Mouse (Mus musculus): ENCODE measurements around the gene Itpr2. TPM values are rescaled to one million over a fixed set of nuclear protein-coding genes. Genes with fewer than 3 reads are reported as not detected.

The Itpr2 gene
- total RNA-seq, 2 experiments from 2014 or later, result 5.4 to 7.2 TPM

DNA sequence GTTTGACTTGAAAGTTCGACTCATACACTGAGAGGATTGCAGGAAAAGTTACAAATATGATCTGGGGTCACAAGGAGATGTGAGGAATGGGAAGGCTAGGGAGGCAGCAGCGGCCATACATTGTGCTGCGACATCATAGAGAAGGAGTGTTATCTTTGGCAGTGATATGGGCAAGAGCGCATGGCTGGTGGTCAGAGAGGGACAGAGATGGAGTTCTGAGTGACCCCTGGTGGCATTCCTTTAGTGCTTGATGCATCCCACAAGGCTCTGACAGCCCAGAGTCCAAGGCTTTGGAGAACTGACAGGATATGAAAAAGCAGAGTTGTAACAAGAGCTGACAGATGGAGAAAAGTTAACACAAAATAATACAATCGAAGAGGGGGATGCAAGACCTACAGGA lies 334.8 kb downstream of the Itpr2 start:
- DNase-seq (ENCODE audit: low spot score), result no peak

- DNase-seq (ENCODE audit: low spot score), result no peak
These were observed 342.4 kb downstream of the Itpr2 start for GRCm38 (mm10) chr6:146159641-146160040.

DNA sequence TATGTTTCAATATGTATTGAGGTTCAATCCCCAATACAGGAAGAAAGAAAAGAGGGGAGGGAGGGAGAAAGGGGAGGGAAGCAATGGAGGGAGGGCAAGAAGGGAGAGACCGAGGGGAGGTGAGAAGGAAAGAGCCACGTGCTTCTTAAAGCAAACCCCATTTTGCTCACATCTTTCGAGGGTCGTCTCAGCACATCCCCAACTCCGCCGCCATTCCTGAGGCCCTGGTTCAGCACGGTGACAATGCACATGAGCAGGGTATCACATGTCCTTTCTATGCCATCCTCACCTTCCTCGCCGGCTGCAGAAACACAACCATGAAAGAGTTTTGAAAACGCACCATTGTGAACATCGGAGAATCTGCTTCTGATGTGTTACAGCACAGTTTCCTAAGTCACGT lies 343.3 kb downstream of the Itpr2 start:
- DNase-seq (ENCODE audit: low spot score), result no peak

- no peak for DNase-seq (ENCODE audit: low spot score)
These were observed 344.0 kb downstream of the Itpr2 start for GRCm38 (mm10) chr6:146157983-146158535.

- no peak for DNase-seq (ENCODE audit: low spot score)
These were observed 344.9 kb downstream of the Itpr2 start for GRCm38 (mm10) chr6:146157099-146157498.

- DNase-seq (ENCODE audit: low spot score), result no peak
These were observed 345.5 kb downstream of the Itpr2 start for GRCm38 (mm10) chr6:146156536-146156935.

DNA sequence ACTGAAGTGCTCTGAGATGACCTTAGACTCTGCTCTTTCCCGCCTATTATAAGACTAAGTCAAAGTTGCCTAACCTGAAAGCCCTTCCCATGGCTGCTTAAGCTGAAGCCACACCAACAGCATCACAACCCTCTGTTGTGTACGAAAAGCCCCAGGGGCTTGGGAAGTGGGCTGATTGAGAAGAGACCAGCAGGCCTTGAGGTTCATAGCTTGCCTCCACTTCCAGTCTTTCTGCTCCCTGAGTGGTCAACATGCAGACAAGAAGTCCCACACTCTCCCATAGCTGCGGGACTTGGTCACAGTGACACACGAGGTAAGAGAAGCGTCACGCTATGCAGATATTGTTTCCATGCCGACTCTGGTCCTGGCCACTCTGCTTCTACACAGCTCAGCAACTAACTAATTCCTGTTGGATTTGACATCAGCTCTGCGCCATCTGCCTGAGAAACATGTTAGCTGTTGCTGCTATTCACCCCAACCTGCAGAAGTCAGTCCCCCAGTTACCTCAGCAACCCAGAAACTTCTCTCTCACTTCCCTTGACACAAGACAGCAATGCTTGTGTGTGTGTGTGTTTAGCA lies 346.8 kb downstream of the Itpr2 start:
- DNase-seq (ENCODE audit: low spot score), result no peak

- DNase-seq (ENCODE audit: low spot score), result no peak
These were observed 349.2 kb downstream of the Itpr2 start for GRCm38 (mm10) chr6:146152843-146153242.

DNA sequence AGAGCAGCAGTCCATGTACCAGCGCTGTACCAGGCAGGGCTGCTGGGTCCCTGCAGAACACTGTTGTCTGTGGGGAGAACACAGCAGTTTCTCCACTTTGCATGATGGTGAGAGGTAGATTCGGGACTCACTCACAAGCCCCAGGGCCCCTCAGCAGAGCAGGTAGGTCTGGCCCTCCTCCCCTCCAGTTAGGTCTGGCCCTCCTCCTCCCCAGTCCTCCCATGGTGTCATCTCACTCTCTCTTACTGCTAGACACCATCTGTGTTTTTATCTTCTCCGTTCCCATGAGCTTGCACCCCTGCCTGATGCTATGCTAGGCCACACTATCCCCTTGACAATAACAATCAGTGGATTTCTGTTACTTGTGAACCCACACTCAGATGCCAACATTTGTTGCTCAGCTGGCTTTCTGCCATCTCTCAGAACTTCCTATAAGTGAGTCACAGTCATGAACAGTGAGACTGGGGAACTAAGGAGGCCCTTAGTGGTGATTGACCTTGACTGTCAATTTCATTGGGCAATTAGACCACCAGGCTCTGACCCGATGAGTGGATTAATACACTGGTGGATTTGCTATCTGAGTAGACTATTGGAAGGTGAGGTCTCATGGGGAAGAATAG lies 360.9 kb downstream of the Itpr2 start:
- DNase-seq (ENCODE audit: low spot score), result no peak

DNA sequence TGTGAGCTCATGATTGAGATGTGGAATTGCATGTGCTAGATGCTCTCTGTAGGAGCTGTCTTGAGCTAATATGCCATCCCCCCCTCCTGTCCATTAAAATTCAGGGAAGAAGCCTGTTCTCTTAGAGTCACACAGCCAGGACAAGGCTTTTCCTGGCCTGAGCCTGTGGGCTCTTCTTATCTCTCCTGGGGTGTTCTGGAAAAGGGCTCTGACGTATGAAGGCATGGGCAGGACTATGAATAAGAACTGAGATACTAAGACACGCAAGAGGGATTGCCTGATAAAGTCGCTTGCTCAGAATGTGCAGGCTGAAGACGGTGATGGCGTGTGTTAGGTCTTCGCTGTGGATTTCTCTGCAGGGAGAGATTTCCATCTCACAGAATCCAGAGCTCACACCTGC lies 361.9 kb downstream of the Itpr2 start:
- no peak for DNase-seq (ENCODE audit: low spot score)

GRCm38 (mm10) chr6:146136646-146137045 lies 365.4 kb downstream of the Itpr2 start:
- no peak for DNase-seq (ENCODE audit: low spot score)

DNA sequence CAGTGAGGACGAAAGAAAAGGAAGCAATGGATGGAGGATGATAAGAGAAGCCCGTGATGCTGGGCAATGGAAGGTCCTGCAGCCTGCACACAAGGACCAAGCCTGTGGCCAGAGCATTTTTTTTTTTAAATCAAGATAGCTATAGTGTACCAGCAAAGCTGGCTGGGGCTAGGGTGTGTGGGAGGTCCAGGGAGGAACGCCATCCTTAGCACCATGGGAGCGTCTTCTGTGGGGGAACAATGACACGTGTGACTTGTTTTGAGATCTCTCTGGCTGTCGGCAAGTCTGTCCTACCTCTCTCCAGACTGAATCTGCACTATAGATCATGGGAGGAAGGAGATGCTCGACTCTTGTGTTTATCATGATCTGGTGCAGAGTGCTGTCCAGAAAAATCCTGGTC lies 365.8 kb downstream of the Itpr2 start:
- no peak for DNase-seq (ENCODE audit: low spot score)

GRCm38 (mm10) chr6:146135291-146135690 lies 366.7 kb downstream of the Itpr2 start:
- no peak for DNase-seq (ENCODE audit: low spot score)

DNA sequence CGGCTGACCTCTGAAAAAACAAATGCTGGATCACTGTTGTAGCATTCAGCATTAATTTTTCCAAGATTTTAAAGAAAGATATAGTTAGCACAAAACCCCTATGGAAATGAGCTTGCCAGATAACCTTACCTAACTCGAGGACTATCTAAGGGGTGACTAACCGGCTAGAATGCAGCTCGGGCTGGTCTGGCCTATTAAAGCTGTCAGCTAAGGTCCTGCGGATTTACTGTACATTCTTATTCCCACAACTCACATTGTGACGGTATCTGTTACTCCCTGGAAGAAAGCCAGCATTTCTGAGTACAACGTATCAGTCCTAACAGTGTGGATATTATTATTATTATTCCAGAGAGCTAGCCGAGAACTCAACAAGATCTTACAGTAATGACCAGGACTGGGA lies 368.1 kb downstream of the Itpr2 start:
- no peak for DNase-seq (ENCODE audit: low spot score)

- no peak for DNase-seq (ENCODE audit: low spot score)
These were observed 373.0 kb downstream of the Itpr2 start for GRCm38 (mm10) chr6:146129066-146129465.

DNA sequence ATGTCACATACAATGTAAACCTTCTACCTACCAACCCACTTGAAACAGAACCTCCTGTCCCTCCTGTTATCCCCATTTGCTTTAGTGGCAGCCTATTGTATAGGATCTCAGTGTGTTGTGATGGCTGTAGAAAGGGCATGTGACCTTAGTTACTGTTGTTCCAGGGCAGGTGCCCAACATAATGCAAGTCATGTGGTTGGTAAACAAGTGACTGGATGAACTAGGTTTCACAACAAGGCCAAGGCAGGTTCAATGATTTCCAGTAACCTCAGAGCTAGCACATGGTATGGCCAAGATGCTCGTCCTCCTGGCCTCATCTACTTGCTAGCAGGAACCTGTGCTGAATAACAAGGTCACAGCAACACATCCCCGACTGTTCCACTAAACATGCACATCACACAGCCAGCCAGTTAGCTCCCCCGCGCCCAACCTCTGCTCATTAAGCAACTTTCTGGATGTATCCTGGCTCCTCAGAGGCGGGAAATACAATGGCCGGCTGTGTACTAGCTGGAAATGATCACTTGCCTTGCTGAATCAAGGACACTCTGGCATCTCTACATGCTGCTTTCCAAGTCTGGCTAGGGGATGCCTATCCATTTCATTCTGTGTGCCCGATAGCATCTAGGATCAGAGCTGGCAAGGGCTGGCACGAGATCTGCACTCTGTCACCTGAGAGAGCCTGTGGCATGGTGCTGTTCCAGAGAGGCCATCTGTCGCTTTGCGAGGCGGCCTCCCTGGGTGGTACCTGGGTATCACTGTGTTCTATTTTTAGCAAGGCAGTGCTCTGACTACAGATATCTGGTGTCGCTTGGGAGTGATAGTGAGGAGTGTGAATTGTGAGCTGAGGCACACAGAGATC lies 375.0 kb downstream of the Itpr2 start:
- peak; percentile 68 for DNase-seq (ENCODE audit: low spot score)

GRCm38 (mm10) chr6:146125621-146126020 lies 376.4 kb downstream of the Itpr2 start:
- DNase-seq (ENCODE audit: low spot score), result no peak

- no peak for DNase-seq (ENCODE audit: low spot score)
These were observed 377.5 kb downstream of the Itpr2 start for GRCm38 (mm10) chr6:146124479-146124878.

DNA sequence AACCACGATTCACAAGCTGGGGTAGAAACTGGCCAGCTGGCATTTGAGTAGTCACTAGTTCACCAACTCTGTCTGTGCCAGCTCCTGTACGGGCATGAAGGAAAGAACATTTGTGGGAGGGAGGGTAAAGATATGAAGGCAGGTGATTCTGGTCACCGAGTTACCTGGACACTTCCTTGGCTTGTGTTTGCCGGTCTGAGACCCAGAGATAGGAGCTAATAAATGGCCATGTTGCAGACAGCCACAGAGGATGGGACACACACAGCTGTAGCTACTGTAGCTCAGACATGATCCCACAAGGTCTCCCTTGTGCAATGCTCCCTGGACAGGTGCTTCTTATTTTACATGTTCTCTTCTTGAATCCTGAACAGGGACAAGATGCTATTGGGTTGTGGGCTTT lies 378.4 kb downstream of the Itpr2 start:
- DNase-seq (ENCODE audit: low spot score), result no peak

- no peak for DNase-seq (ENCODE audit: low spot score)
These were observed 381.9 kb downstream of the Itpr2 start for GRCm38 (mm10) chr6:146120172-146120571.

DNA sequence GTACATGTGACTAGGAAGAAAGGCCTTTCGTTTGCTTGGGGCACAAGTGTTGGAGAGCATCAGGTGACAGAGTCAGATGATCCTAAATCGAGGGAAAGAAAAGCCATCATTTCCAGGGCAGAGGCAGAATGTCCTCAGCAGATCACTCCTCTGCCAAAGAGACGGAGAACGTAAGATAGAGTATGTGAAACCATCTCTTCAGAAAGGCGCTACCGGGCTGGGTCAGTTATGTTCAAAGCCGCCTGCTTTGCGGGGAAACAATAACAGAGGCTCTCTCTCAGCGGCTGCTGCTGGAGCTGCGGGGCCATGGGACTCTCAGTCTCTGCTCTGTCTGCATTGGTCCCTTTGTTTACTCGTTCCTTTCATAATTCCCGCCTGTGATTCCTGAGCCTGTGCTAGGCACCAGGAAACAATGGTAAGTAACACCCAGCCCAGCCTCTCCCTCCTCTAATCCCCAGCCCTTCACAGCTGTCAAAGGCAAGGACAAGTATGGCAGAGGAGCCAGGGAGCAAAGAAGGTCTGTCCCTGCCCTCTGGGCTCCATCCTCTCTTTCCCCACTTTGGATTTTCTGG lies 387.2 kb downstream of the Itpr2 start:
- DNase-seq (ENCODE audit: low spot score), result no peak

DNA sequence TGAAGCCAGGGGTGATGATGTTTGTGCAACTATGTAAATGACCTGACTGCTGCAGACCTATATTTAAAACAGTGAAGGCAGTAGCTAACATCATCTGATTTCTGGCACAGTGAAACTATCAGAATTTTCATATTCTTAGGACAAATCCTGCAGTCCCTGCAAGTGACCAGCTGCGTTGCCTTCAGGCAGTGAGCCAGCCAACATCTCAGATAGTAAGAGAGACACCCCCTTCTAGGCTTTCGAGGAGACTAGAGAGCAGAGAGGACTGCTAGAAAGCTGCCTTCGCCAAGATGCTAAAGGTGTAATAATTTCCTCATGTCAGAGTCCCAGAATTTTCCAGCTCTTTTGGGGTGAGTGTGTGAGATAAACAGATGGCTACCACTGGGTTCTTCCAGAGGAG lies 388.0 kb downstream of the Itpr2 start:
- DNase-seq (ENCODE audit: low spot score), result no peak
